Mouse (Mus musculus) spleen, adult 18-20 months (tissue): Measurements from ENCODE around the gene Gm10600.
"Not testable (repeated sequence)": the region's sequence is repeated elsewhere in the genome, so short reads cannot be mapped to it uniquely, and the experiment has no call there.

Experiments
- DNase-seq, 2 experiments: peaks; one replicate each; pipeline ENCODE4 v3.0.0; 2022; ENCODE audit warnings: mixed read lengths in 2 of 2

Gm10600 gene

DNA sequence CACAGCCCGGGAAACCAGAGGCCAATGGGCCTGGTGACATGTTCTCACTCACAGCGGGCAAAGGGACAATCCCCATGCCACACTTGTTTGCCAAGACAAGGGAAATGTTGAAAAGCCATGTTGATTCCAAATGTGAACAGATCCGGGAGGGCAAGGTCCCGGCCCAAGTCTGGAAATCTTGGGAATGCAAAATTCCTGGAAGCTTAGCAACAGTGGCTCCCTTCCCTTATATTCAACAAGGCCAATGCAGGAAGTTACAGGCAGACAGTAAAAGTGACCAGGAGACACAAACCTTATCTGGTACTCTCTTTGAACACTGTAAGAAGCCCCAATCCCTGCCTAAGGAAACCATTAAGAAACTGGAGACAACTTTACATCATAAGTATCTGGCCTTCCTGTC, at the start of gene Gm10600:
TSS of gene Gm10600 (plus strand) at position 301 of the 400 bp plus-strand sequence.
- not testable (repeated sequence) for DNase-seq

DNA sequence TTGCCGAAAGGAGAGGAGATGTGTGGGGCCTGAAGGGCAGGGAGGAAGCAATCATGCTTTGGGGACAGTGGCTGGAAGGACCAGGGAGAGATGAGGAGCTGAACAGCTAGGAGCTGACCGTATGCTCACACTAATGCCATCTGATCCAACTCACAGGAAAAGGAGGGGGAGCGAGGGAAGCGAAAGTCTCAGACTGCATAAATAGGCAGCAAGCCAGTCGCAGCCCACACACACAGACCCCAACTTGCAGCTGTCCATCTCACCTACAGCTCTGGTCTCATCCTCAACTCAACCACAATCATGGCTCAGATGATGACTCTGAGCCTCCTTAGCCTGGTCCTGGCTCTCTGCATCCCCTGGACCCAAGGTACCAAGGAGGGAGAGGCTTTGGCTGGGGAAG, 15.0 kb downstream of the Gm10600 start, which contains the start of gene Ccl21b:
TSS of gene Ccl21b (plus strand) at position 301 of the 400 bp plus-strand sequence.
- DNase-seq: not testable (repeated sequence)
